Mouse (Mus musculus): ENCODE results near the gene Cd81. TPM values are rescaled to one million over a fixed set of nuclear protein-coding genes. Genes with fewer than 3 reads are reported as not detected.

Gene Cd81
- total and polyA plus RNA-seq, 3 experiments: 105 to 133 TPM; not detected in 1

GRCm38 (mm10) chr7:143087070-143087579 lies 34.6 kb downstream of the Cd81 start:
- peaks cover 0 to 2% of the 10 kb centered on the region in 2 experiments; a peak in 2 of 4 replicates for H3K27me3 ChIP-seq (ENCODE audit: control insufficient read depth in 1 of 2, insufficient read depth in 2 of 2, low read length in 2 of 2)

GRCm38 (mm10) chr7:143093847-143094246 lies 41.3 kb downstream of the Cd81 start:
- peaks cover 0 to 2% of the 10 kb centered on the region in 2 experiments; a peak in 2 of 4 replicates for H3K27me3 ChIP-seq (ENCODE audit: control insufficient read depth in 1 of 2, insufficient read depth in 2 of 2, low read length in 2 of 2)

More at GRCm38 (mm10) chr7:143087070-143087579, 34.6 kb downstream of the Cd81 start:
- Histone ChIP-seq H3K79me2 (ENCODE audit: control insufficient read depth, insufficient read depth, low read length, poor library complexity) (no peaks in the 10 kb centered on the region), H3K4me1 (ENCODE audit: control insufficient read depth in 1 of 2, insufficient read depth in 2 of 2, low read length in 2 of 2) (peaks cover 0 to 19% of the 10 kb centered on the region in 2 experiments; a peak in 3 of 4 replicates), H3K4me3 (ENCODE audit: control insufficient read depth in 1 of 2, insufficient read depth in 1 of 2, low read depth in 2 of 2, low read length in 2 of 2) (no peak overlapping the region), H3K27ac (ENCODE audit: control insufficient read depth, low read depth, low read length) (no peak overlapping the region), H3K36me3 (ENCODE audit: control insufficient read depth in 1 of 2, insufficient read depth in 2 of 2, low read length in 2 of 2) (peaks cover 0 to 6% of the 10 kb centered on the region in 2 experiments; a peak in 2 of 4 replicates), H3K9ac (ENCODE audit: control insufficient read depth, low read depth, low read length, poor library complexity, severe bottlenecking) (no peak overlapping the region), H3K9me3 (replicated peaks; ENCODE audit: insufficient read depth, low read length) (no peaks in the 10 kb centered on the region)
- no peak for DNase-seq (ENCODE audit: low read depth, low spot score)
- peak; percentile 17 to 65 (median 56); a peak in 4 of 6 replicates for TF ChIP-seq CTCF (IDR thresholded peaks at IDR 0.05 in 2 of 3, conservative IDR thresholded peaks at IDR 0.05 in 1 of 3; ENCODE audit: control insufficient read depth in 1 of 3, insufficient read depth in 1 of 3, low read depth in 2 of 3, low read length in 3 of 3, poor library complexity in 1 of 3, severe bottlenecking in 1 of 3)
- TF ChIP-seq RAD21 (IDR thresholded peaks at IDR 0.05; ENCODE audit: low read depth, low read length): peak; percentile 55
- TF ChIP-seq ZNF384 (IDR thresholded peaks at IDR 0.05; ENCODE audit: low read depth, low read length): no peak
- no peak for TF ChIP-seq HCFC1 (IDR thresholded peaks at IDR 0.05; ENCODE audit: low read depth, low read length)
- TF ChIP-seq SMC3 (IDR thresholded peaks at IDR 0.05; ENCODE audit: low read depth, low read length): peak; percentile 76
- no peak for TF ChIP-seq ETS1 (IDR thresholded peaks at IDR 0.05; ENCODE audit: low read depth, low read length)
- TF ChIP-seq ZC3H11A (IDR thresholded peaks at IDR 0.05; ENCODE audit: low read depth, low read length): peak; percentile 60

More at GRCm38 (mm10) chr7:143093847-143094246, 41.3 kb downstream of the Cd81 start:
- H3K36me3 ChIP-seq (ENCODE audit: control insufficient read depth in 1 of 2, insufficient read depth in 2 of 2, low read length in 2 of 2): no peaks in the 10 kb centered on the region
- no peak overlapping the region for H3K27ac ChIP-seq (ENCODE audit: control insufficient read depth, low read depth, low read length)
- DNase-seq (ENCODE audit: low read depth, low spot score): no peak
- H3K79me2 ChIP-seq (ENCODE audit: control insufficient read depth, insufficient read depth, low read length, poor library complexity): no peaks in the 10 kb centered on the region
- no peak for TF ChIP-seq KAT2A (conservative IDR thresholded peaks at IDR 0.05; ENCODE audit: low read depth, low read length)
- no peak for TF ChIP-seq NRF1 (IDR thresholded peaks at IDR 0.05; ENCODE audit: insufficient read depth, low read depth, low read length, poor library complexity, severe bottlenecking)
- no peak for TF ChIP-seq BHLHE40 (IDR thresholded peaks at IDR 0.05; ENCODE audit: borderline replicate concordance, low read depth, low read length)
- TF ChIP-seq RCOR1 (IDR thresholded peaks at IDR 0.05; ENCODE audit: low read depth, low read length): no peak
- no peak for TF ChIP-seq SIN3A (IDR thresholded peaks at IDR 0.05; ENCODE audit: low read length)
- TF ChIP-seq POLR2AphosphoS5 (IDR thresholded peaks at IDR 0.05; ENCODE audit: borderline replicate concordance, low read depth, low read length): no peak
- TF ChIP-seq USF2 (IDR thresholded peaks at IDR 0.05; ENCODE audit: borderline replicate concordance in 1 of 2, insufficient read depth in 1 of 2, low read depth in 1 of 2, low read length in 2 of 2): no peak
- no peak for TF ChIP-seq CTCF (IDR thresholded peaks at IDR 0.05 in 2 of 3, conservative IDR thresholded peaks at IDR 0.05 in 1 of 3; ENCODE audit: control insufficient read depth in 1 of 3, insufficient read depth in 1 of 3, low read depth in 2 of 3, low read length in 3 of 3, poor library complexity in 1 of 3, severe bottlenecking in 1 of 3)
- TF ChIP-seq RAD21 (IDR thresholded peaks at IDR 0.05; ENCODE audit: low read depth, low read length): no peak
- TF ChIP-seq POLR2AphosphoS2 (IDR thresholded peaks at IDR 0.05; ENCODE audit: low read length): no peak
- TF ChIP-seq POLR2A (IDR thresholded peaks at IDR 0.05; ENCODE audit: control insufficient read depth in 1 of 2, insufficient read depth in 1 of 2, low read depth in 1 of 2, low read length in 2 of 2, poor library complexity in 1 of 2): no peak
- no peak for TF ChIP-seq ELF1 (IDR thresholded peaks at IDR 0.05; ENCODE audit: low read depth, low read length)
- no peak for TF ChIP-seq ZMIZ1 (IDR thresholded peaks at IDR 0.05; ENCODE audit: low read depth, low read length)
- no peak for TF ChIP-seq JUND (IDR thresholded peaks at IDR 0.05; ENCODE audit: low read depth, low read length)
- H3K4me1 ChIP-seq (ENCODE audit: control insufficient read depth in 1 of 2, insufficient read depth in 2 of 2, low read length in 2 of 2): no peaks in the 10 kb centered on the region; a peak in 1 of 4 replicates
- H3K9ac ChIP-seq (ENCODE audit: control insufficient read depth, low read depth, low read length, poor library complexity, severe bottlenecking): no peak overlapping the region
- no peak overlapping the region for H3K4me3 ChIP-seq (ENCODE audit: control insufficient read depth in 1 of 2, insufficient read depth in 1 of 2, low read depth in 2 of 2, low read length in 2 of 2)
- no peaks in the 10 kb centered on the region for H3K9me3 ChIP-seq (replicated peaks; ENCODE audit: insufficient read depth, low read length)

Data from MEL (cell line).